Mouse (Mus musculus) adrenal gland (tissue): ENCODE measurements around the gene Notum.

Experiments used
- intact Hi-C: fragments of 180-260 bp; cut with DNase I; formaldehyde crosslinking; loops from one replicate; pipeline ENCODE4 v1.15.1; 2025

The Notum gene

DNA sequence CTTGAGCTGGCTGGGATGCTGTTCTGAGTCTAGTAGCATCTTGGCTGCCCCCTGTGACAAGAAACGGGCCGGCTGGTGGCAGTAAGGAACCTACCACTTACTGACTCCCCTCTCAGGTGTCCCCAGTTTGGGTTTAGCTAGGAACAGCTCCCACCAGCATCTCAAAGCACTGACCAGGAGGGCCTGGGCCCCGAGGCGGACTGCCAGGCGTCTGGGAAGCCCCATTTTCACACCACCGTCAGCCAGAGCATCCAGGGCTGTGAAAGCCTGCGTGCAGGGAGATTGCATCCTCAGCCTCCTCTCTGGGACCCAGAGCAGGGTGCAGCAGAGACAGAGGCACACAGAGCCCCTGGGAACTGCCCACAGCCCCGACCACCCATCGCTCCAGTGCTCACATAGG lies 19.7 kb downstream of the Notum start:
- intact Hi-C loops = no loop called here

GRCm38 (mm10) chr11:120634810-120635209 lies 26.2 kb downstream of the Notum start:
- intact Hi-C loops = no loop called here

DNA sequence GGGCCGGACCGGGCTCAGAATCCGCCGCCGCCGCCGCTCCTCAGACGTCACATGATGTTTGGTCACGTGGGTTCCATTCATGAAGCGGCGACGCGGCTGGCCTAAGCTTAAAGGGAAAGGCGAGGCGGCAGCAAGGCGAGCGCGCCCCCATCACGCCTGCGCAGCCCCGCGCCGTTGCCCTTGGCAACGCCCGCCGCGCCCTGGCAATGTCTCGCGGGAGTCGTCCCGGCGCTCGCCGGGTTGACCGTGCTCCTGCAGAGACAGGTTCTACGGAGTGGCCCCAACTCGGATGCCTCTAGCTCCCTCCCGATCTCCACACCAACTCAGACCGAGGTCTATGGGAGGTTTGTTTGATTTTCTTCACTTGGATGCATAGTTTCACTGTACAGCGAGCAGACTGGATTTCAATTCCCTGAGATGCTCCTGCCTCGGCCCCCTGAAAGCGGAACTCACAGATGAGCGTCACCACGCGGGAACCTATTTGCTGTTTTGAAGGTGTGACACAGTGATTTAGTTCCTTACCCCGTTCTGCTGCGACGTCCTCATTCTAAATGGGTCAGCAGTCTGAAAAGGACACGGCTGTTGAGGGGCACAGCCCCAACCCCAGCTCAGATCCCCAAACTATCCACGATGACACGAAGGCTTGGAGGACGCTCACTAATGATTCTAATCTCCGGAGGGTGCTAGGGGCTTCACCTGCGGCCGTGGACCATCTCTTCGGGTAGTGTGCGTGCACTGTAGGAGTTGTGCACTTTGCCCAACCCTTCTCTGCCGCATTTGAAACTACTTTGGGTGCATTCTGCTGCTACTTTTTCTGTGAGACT lies 27.2 kb downstream of the Notum start, which contains the start of gene Mafg:
Gene Mafg, minus strand, starts transcription at position 81 of the 824 bp plus-strand sequence.
- intact Hi-C loops = no loop called here

DNA sequence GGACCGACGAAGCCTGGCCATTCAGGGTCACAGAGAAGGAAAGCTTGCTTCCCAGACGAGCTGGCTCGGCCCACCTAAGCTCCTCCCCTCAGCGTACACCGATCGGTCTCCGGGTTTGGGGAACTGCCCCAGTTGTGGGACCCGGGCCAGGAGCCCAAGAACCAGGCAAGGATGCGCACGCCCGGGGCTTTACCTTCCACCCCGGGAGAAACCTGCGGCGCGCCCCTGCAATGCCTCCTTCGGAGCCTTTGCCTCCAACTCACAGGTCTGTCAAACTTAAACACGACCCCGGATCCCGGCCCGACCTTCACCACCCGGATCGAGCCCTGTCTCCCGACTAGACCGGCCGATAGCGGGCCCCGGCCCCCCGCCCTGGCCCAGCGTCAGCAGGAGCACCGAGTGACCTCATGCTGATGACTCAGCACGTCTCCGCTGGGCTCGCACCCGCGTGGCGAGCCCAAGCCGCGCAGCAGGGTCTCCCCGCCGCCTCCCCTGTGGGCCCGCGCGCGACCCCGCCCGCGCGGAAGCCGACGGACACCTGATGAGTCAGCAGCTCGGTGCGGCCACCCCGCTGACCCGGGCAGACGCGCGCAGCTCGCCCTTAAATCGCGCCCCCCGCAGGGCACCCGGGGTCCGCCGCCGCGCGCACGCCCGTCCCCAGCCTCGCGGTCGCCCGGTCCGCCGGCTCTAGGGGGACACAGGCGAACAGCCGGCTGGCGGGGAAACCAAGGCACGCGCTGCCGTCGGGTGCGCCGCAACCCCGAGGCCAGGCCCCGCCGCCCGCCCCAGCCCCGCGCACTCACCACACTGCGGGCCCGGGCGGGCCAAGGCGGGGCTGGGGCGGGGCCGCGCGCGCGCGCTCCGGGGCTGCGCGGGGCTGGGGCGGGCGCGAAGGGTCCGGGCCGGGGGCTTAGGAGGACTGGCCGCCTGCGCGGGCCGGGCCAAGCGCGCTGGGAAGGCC lies 28.1 kb downstream of the Notum start:
- intact Hi-C loops = no loop called here

GRCm38 (mm10) chr11:120631726-120632448 lies 29.1 kb downstream of the Notum start:
- intact Hi-C loops = no loop called here

GRCm38 (mm10) chr11:120630881-120631725 lies 29.9 kb downstream of the Notum start:
- intact Hi-C loops = no loop called here

- intact Hi-C loops = no loop called here
These were observed 30.5 kb downstream of the Notum start for GRCm38 (mm10) chr11:120630401-120630871.

GRCm38 (mm10) chr11:120629911-120630310 lies 31.1 kb downstream of the Notum start:
- intact Hi-C loops = no loop called here

DNA sequence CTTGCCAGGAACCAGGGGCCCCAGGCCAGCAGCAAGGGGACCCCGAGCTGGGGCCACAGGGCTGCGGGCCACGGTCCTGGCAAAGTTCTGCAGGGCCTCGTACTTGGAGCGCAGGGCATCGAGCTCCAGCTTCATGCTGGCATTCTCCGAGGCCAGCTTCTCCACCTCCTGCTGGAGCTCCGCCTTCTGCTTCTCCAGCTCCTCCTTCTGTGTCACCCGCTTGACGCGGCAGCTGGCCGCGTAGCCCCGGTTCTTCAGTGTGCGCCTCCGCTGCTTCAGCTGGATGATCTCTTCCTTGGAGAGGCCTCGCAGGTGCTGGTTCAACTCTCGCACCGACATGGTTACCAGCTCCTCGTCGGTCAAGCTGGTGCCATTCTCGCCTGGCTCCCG lies 31.6 kb downstream of the Notum start:
- intact Hi-C loops = no loop called here

GRCm38 (mm10) chr11:120628601-120629340 lies 32.2 kb downstream of the Notum start:
- intact Hi-C loops = no loop called here

DNA sequence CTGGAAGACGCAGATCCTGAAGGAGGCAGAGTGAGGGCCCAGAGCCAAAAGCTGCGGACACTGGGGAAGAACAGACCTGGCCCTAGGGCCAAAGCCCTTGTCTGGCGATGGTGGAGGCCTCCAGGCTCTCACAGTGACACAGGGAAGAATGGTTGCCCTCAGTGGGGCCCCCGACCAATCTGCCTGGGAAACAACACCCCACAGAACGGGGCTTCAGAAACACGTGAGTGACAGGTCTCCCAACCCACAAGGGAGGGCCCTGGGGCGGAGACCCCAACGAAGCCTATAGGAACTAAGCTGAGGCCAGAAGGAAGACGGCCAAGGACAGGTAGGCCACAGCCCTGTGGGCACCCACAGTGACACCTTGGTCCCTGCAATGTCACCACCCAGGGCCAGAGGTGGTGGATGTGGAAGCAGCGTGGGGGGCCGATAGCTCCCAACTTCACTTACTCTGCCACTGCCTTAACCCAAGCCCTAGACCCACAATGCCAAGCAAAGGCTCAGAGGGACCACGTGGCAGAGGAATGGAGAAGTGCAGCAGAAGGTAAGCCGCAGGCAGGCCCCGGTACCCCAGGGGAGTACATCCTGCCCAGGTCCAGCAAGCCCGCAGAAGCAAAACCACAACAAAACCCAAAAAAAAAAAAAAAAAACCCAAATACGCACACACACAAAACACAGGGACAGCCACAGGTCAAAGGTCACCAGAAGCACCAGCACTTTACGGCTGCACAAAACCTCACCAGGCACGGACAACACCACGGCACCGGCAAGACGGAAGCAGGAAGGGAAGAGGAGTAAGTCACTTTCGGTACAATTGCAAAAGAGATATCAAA lies 33.3 kb downstream of the Notum start:
- intact Hi-C loops = no loop called here

- intact Hi-C loops = no loop called here
These were observed 34.0 kb downstream of the Notum start for GRCm38 (mm10) chr11:120626785-120627467.

GRCm38 (mm10) chr11:120625152-120625775 lies 35.7 kb downstream of the Notum start, which contains the start of gene Sirt7:
Sirt7 (minus strand) TSS chr11:120625240.
- intact Hi-C loops = loop anchor here (2.0 kb wide), 1 partner anchor 88 kb away; the partner anchor contains the start of genes Cenpx and Lrrc45

DNA sequence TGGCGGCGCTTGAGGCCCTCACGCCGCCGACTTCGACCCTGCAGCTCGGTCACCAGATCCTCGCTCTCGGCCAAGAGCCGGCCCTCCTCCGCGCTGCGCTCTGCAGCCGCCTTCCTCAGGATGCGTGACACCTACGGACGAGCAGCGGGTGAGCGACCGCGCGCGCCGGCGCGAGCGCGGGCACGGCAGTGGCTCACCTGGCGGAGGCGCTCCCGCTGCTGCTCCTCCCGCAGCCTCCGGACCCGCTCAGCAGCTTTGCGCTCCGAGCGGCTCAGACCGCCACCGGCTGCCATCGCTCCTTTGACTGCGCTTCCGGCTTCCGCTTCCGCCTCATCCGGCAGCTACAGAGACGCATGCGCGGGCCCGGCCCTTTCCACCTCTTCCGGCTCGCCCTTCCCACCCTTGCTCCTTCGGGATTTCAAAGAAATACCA lies 36.3 kb downstream of the Notum start:
- intact Hi-C loops = loop anchor here (2.0 kb wide), 1 partner anchor 88 kb away; the partner anchor contains the start of genes Cenpx and Lrrc45

DNA sequence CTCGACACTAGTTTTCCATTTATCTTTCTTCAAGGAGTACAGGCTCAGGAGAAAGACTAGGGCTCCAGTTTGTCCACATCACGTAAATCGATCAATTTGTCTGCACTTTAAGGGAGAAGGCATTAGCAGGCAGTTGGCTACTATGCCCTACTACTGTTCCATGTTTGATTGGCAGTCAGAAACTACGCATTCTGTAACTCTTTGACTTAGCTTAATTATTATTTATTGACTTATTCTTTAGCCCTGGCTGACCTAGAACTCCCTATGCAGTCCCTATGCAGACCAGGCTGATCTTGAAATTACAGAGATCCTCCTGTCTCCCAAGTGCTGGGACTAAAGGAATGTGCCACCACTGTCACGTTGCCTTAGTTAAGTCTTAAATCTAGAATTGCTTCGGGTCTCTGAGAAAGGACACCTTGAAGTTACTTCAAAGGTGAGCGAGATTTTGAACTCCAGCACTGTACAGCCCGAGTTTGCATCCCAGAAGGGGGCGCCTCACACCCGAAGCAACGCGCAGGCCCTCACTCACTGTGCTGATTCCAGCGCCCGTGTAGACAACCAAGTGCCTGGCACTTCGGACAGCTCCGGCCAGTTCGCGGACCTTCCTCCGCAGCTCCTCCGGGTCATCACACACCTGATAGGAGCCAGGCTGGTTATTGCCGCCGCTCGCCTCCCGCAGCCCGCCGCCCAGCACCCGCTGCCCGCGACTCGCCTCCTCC lies 36.9 kb downstream of the Notum start:
- intact Hi-C loops = loop anchor here (2.0 kb wide), 1 partner anchor 89 kb away; the partner anchor contains the start of genes Cenpx and Lrrc45

DNA sequence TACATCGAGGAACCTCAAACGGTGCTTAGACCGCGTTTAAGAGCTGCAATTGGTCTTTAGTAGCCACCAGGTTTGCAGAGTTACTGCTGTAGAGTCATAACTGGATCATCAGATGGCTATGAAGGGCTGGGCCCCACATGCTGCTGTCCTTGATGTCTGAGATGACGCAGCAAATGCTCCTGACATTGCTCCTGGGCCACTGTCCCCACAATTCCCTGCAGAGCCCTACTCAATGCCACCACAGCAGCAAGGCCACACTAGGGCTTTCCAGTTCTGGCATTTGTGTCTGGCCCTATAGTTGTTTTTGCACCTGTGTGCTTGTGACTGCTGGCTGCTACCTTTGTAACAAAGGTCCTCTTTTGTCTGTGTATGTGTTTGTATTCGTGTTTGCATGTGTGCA lies 38.2 kb downstream of the Notum start:
- intact Hi-C loops = no loop called here

DNA sequence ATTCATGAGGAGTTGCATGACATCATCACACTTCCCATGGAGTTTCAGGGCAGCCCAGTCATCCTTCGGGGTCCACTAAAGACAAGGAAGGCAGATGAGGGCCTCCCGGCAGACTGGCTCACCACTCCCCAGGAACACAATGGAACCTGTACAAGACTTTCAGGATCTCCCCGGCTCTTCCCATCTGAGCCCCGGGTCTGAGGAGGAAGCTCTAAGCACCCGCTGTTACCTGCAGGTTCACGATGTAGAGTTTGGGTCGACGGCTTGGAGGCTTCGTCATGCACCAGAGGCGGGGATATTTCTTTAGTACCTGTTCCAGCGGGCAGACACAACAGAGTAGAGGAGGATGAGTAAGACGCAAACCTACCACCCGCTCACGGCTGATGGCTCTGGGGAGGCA lies 40.8 kb downstream of the Notum start:
- intact Hi-C loops = no loop called here
